Mouse (Mus musculus): ENCODE data around the gene Dock4.

Dock4 gene

GRCm38 (mm10) chr12:40655861-40656260 lies 210.1 kb downstream of the Dock4 start:
- no peak for DNase-seq

GRCm38 (mm10) chr12:40656438-40656837 lies 210.7 kb downstream of the Dock4 start:
- no peak for DNase-seq

GRCm38 (mm10) chr12:40657229-40657885 lies 211.6 kb downstream of the Dock4 start:
- DNase-seq = no peak

- DNase-seq = no peak
These were observed 213.9 kb downstream of the Dock4 start for GRCm38 (mm10) chr12:40659689-40660088.

- no peak for DNase-seq
These were observed 223.7 kb downstream of the Dock4 start for GRCm38 (mm10) chr12:40669460-40669859.

GRCm38 (mm10) chr12:40670766-40671165 lies 225.0 kb downstream of the Dock4 start:
- DNase-seq = no peak

GRCm38 (mm10) chr12:40679713-40680112 lies 234.0 kb downstream of the Dock4 start:
- DNase-seq = no peak

GRCm38 (mm10) chr12:40680551-40680950 lies 234.8 kb downstream of the Dock4 start:
- DNase-seq = peak; percentile 20 to 24

- DNase-seq = no peak
These were observed 245.7 kb downstream of the Dock4 start for GRCm38 (mm10) chr12:40691444-40691843.

GRCm38 (mm10) chr12:40694082-40694721 lies 248.4 kb downstream of the Dock4 start:
- no peak for DNase-seq

- no peak for DNase-seq
These were observed 252.6 kb downstream of the Dock4 start for GRCm38 (mm10) chr12:40698330-40698729.

- DNase-seq = no peak
These were observed 256.6 kb downstream of the Dock4 start for GRCm38 (mm10) chr12:40702233-40702792.

GRCm38 (mm10) chr12:40704296-40704695 lies 258.5 kb downstream of the Dock4 start:
- DNase-seq = no peak

GRCm38 (mm10) chr12:40707108-40707507 lies 261.4 kb downstream of the Dock4 start:
- no peak for DNase-seq

GRCm38 (mm10) chr12:40709094-40709493 lies 263.3 kb downstream of the Dock4 start:
- DNase-seq = no peak

- no peak for DNase-seq
These were observed 266.5 kb downstream of the Dock4 start for GRCm38 (mm10) chr12:40712235-40712634.

- no peak for DNase-seq
These were observed 268.5 kb downstream of the Dock4 start for GRCm38 (mm10) chr12:40714288-40714687.

GRCm38 (mm10) chr12:40715174-40715573 lies 269.4 kb downstream of the Dock4 start:
- DNase-seq = peak; percentile 62 to 74

GRCm38 (mm10) chr12:40728373-40728772 lies 282.6 kb downstream of the Dock4 start:
- DNase-seq = no peak

- DNase-seq = no peak
These were observed 285.0 kb downstream of the Dock4 start for GRCm38 (mm10) chr12:40730756-40731155.

- DNase-seq = no peak
These were observed 299.7 kb downstream of the Dock4 start for GRCm38 (mm10) chr12:40745501-40745900.

GRCm38 (mm10) chr12:40746081-40746480 lies 300.3 kb downstream of the Dock4 start:
- DNase-seq = no peak

GRCm38 (mm10) chr12:40759281-40759680 lies 313.5 kb downstream of the Dock4 start:
- DNase-seq = no peak

GRCm38 (mm10) chr12:40767258-40767816 lies 321.6 kb downstream of the Dock4 start:
- DNase-seq = no peak

Data from cerebellum, postnatal 36 days (tissue).